Mouse (Mus musculus): ENCODE data around the gene D5Ertd579e.

GRCm38 (mm10) chr5:36668572-36668971 lies 27.3 kb downstream of the D5Ertd579e start:
- TF ChIP-seq CTCF (IDR thresholded peaks at IDR 0.05; ENCODE audit: extremely low read depth, insufficient read depth, insufficient read length, insufficient replicate concordance) (no peak), POLR2A (IDR thresholded peaks at IDR 0.05; ENCODE audit: low read depth, low read length) (no peak)
